Comparison of ENCODE assay signal across 8 mouse cellular contexts in the genomic region with DNA sequence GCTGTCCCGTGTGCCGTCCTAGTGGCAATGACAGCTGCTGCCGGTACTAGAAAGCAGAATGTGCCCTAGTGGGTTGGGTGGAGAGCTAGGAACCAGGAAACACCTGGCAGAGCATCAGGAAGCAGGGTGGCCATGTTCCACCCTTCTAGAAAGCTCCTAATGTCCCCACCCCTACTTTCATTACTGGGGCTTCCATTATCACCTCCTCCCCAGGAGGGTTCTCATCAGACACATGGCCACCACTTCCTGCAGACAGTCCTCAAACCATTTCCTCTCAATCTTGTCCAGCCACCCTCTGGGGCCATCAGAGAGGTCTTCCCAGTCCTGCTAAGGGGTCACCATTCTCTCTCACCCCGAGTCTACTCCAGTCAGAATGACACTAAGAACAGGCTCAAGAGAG. TPM values are rescaled to one million over a fixed set of nuclear protein-coding genes. Genes with fewer than 3 reads are reported as not detected.
A peak's percentile ranks its signal among the peaks of the same experiment; 100 is the strongest.
DNase-seq lines count a peak whose midpoint lies in the region; ATAC-seq and TF ChIP-seq lines count a peak whose summit lies in the region.

No protein-coding gene starts in this region.

- peaks cover 33% of the 10 kb centered on the region for H3K36me3 ChIP-seq in heart, embryonic 14.5 days (ENCODE audit: control insufficient read depth, insufficient read depth, low read length)
- peaks cover 2% of the 10 kb centered on the region for H3K36me3 ChIP-seq in liver, postnatal 0 days (replicated peaks; ENCODE audit: insufficient read depth, low read length)

- peak overlapping the region; percentile 89 to 99; a peak in 2 of 4 replicates for H3K27ac ChIP-seq in heart, embryonic 14.5 days (replicated peaks in 1 of 2; ENCODE audit: control insufficient read depth in 1 of 2, insufficient read depth in 1 of 2, low read depth in 2 of 2, low read length in 2 of 2)
- H3K27ac ChIP-seq in liver, postnatal 0 days (ENCODE audit: low read depth), result no peak overlapping the region

- H3K4me1 ChIP-seq in heart, embryonic 14.5 days (ENCODE audit: control insufficient read depth in 2 of 2, insufficient read depth in 2 of 2, low read length in 2 of 2), result peaks cover 33 to 37% of the 10 kb centered on the region in 2 experiments
- peaks cover 15% of the 10 kb centered on the region for H3K4me1 ChIP-seq in liver, postnatal 0 days (ENCODE audit: insufficient read depth)

- DNase-seq in embryo, embryonic 11 days, result peak; percentile 5
- no peak for DNase-seq in embryo, embryonic 10 days (ENCODE audit: low spot score)
- no peak for DNase-seq in liver, postnatal 0 days
- no peak for DNase-seq in adrenal gland, postnatal 10 days

- no peak for TF ChIP-seq CTCF in liver, postnatal 0 days (IDR thresholded peaks at IDR 0.05; ENCODE audit: low read depth)

- peak overlapping the region; percentile 89 for H3K4me2 ChIP-seq in heart, embryonic 14.5 days (ENCODE audit: low read length)
- peak overlapping the region; percentile 88 for H3K4me2 ChIP-seq in liver, postnatal 0 days (ENCODE audit: low read depth, low read length)

- H3K9me3 ChIP-seq in heart, embryonic 14.5 days (ENCODE audit: control insufficient read depth, low read length), result no peaks in the 10 kb centered on the region
- H3K9me3 ChIP-seq in liver, postnatal 0 days (ENCODE audit: low read length), result no peaks in the 10 kb centered on the region

- 30% methylated on average over 4 of the region's 4 CpGs for WGBS in heart, embryonic 14.5 days
- WGBS in liver, postnatal 0 days (ENCODE audit: insufficient replicate concordance), result 27% methylated on average over 4 of the region's 4 CpGs

- ATAC-seq in CD4-positive, CD25-positive, alpha-beta regulatory T cell, adult 4 months, result peak; percentile 29
- ATAC-seq in heart, embryonic 14.5 days (ENCODE audit: insufficient number of reproducible peaks, insufficient read depth, low FRiP score, low read depth), result no peak
- no peak for ATAC-seq in liver, postnatal 0 days
- ATAC-seq in frontal cortex, adult (ENCODE audit: low TSS enrichment), result no peak
- ATAC-seq in erythroblast, adult 5-6 weeks (replicated peaks; ENCODE audit: low FRiP score, poor library complexity, severe bottlenecking), result no peak

- H3K27me3 ChIP-seq in heart, embryonic 14.5 days (ENCODE audit: control insufficient read depth, insufficient read depth, low read length), result no peaks in the 10 kb centered on the region
- peaks cover 11% of the 10 kb centered on the region; the same call in 1 of the 2 replicates for H3K27me3 ChIP-seq in liver, postnatal 0 days (ENCODE audit: insufficient read depth, low read length)

- H3K9ac ChIP-seq in heart, embryonic 14.5 days (ENCODE audit: low read length), result peak overlapping the region; percentile 96
- H3K9ac ChIP-seq in liver, postnatal 0 days (replicated peaks), result no peak overlapping the region

- H3K4me3 ChIP-seq in heart, embryonic 14.5 days (ENCODE audit: control insufficient read depth in 1 of 2, insufficient read depth in 1 of 2, low read depth in 1 of 2, low read length in 2 of 2), result peak overlapping the region; percentile 94 to 96; a peak in 2 of 4 replicates
- 0 out of 2 replicates have a peak overlapping the region, but pooled peaks have one; percentile 52 for H3K4me3 ChIP-seq in liver, postnatal 0 days (ENCODE audit: low read depth, low read length)

- no peak for TF ChIP-seq EP300 in liver, postnatal 0 days (IDR thresholded peaks at IDR 0.05; ENCODE audit: low read depth)

RNA-seq across cellular contexts. Expression of gene Atp8b2, which starts 1.9 kb away (rescaled TPM):
- 10 to 100 TPM; 17.8 to 24.6 TPM for polyA plus RNA-seq in CD4-positive, CD25-positive, alpha-beta regulatory T cell, adult 4 months (2017; shearing (Covaris generic))
- polyA plus RNA-seq in heart, embryonic 14.5 days (2014; fragmentation: Nextera tagmentation; extraction: Ambion mirVana), result 11.0 and 11.4 TPM in 2 replicates
- polyA plus RNA-seq in liver, postnatal 0 days (2015; fragmentation: Nextera tagmentation; extraction: Ambion mirVana), result 0.88 and 1.4 TPM in 2 replicates
- total RNA-seq in adrenal gland, postnatal 10 days (2021), result 10 to 100 TPM; 44.3 to 52.3 TPM
- total RNA-seq in erythroblast, adult 5-6 weeks (2015; ENCODE audit: low replicate concordance), result 0.96 and 6.7 TPM in 2 replicates
- total RNA-seq in erythroblast, adult 5-6 weeks (2017; ENCODE audit: low replicate concordance), result 2.1 and 7.8 TPM in 2 replicates

RNA-seq across cellular contexts. Expression of gene Hax1, which starts 37.1 kb away (rescaled TPM):
- polyA plus RNA-seq in CD4-positive, CD25-positive, alpha-beta regulatory T cell, adult 4 months (2017; shearing (Covaris generic)), result 10 to 100 TPM; 69.2 to 70.3 TPM
- polyA plus RNA-seq in heart, embryonic 14.5 days (2014; fragmentation: Nextera tagmentation; extraction: Ambion mirVana), result 78.4 and 81.9 TPM in 2 replicates
- 95.6 and 99.6 TPM in 2 replicates for polyA plus RNA-seq in liver, postnatal 0 days (2015; fragmentation: Nextera tagmentation; extraction: Ambion mirVana)
- 100 to 1,000 TPM in 1 of 2 experiments, 10 to 100 TPM in 1; 92.7 to 110 TPM for total RNA-seq in adrenal gland, postnatal 10 days (2021)
- total RNA-seq in erythroblast, adult 5-6 weeks (2015; ENCODE audit: low replicate concordance), result 118 and 129 TPM in 2 replicates
- 48.2 and 60.8 TPM in 2 replicates for total RNA-seq in erythroblast, adult 5-6 weeks (2017; ENCODE audit: low replicate concordance)

RNA-seq across cellular contexts. Expression of gene Il6ra, which starts 48.4 kb away (rescaled TPM):
- 10 to 100 TPM; 18.3 to 20.4 TPM for polyA plus RNA-seq in CD4-positive, CD25-positive, alpha-beta regulatory T cell, adult 4 months (2017; shearing (Covaris generic))
- 0.32 and 0.58 TPM in 2 replicates for polyA plus RNA-seq in heart, embryonic 14.5 days (2014; fragmentation: Nextera tagmentation; extraction: Ambion mirVana)
- 10.2 and 11.8 TPM in 2 replicates for polyA plus RNA-seq in liver, postnatal 0 days (2015; fragmentation: Nextera tagmentation; extraction: Ambion mirVana)
- 10 to 100 TPM in 1 of 2 experiments, 1 to 10 TPM in 1; 7.2 to 17.2 TPM for total RNA-seq in adrenal gland, postnatal 10 days (2021)
- 9.4 and 10.0 TPM in 2 replicates for total RNA-seq in erythroblast, adult 5-6 weeks (2015; ENCODE audit: low replicate concordance)
- 3.0 and 3.1 TPM in 2 replicates for total RNA-seq in erythroblast, adult 5-6 weeks (2017; ENCODE audit: low replicate concordance)
